Mouse (Mus musculus) liver, embryonic 12.5 days (tissue): ENCODE results near the gene Cep128. TPM values are rescaled to one million over a fixed set of nuclear protein-coding genes. Genes with fewer than 3 reads are reported as not detected.

Experiments
- ATAC-seq: fragments of 200-750 bp; cut with Nextera tagmentation; 2 replicates; pipeline ENCODE4 v1.8.0; 2017; ENCODE audit warnings: moderate number of reproducible peaks, mild to moderate bottlenecking, moderate library complexity
- H3K27ac ChIP-seq: fragments of 300-500 bp; sonication (generic); 2 replicates; pipeline ENCODE4 v1.5.1; 2016; ENCODE audit warnings: mild to moderate bottlenecking
- H3K27me3 ChIP-seq: fragments of 300-500 bp; sonication (generic); replicated peaks from 2 replicates; pipeline ENCODE4 v1.6.1; 2016; ENCODE audit warnings: mild to moderate bottlenecking, moderate library complexity
- H3K36me3 ChIP-seq: fragments of 300-500 bp; sonication (generic); 2 replicates; pipeline ENCODE4 v1.6.1; 2016; ENCODE audit warnings: mild to moderate bottlenecking, moderate library complexity
- H3K4me1 ChIP-seq: fragments of 300-500 bp; sonication (generic); 2 replicates; pipeline ENCODE4 v1.6.1; 2016
- H3K4me2 ChIP-seq: fragments of 300-500 bp; sonication (generic); 2 replicates; pipeline ENCODE4 v1.6.1; 2016; ENCODE audit warnings: mild to moderate bottlenecking, moderate library complexity
- H3K4me3 ChIP-seq: fragments of 300-500 bp; sonication (generic); 2 replicates; pipeline ENCODE4 v1.5.1; 2016; ENCODE audit warnings: mild to moderate bottlenecking, moderate library complexity
- H3K9ac ChIP-seq: fragments of 300-500 bp; sonication (generic); 2 replicates; pipeline ENCODE4 v1.6.1; 2016; ENCODE audit warnings: mild to moderate bottlenecking, moderate library complexity
- H3K9me3 ChIP-seq: fragments of 300-500 bp; sonication (generic); replicated peaks from 2 replicates; pipeline ENCODE4 v1.6.1; 2016; ENCODE audit warnings: mild to moderate bottlenecking, moderate library complexity
- WGBS: fragments of 180-500 bp; shearing (Covaris S2); methylation state at CpG from one replicate; pipeline ENCODE4 v1.1.7; 2016; ENCODE audit not compliant: insufficient replicate concordance; 5-methylcytosine and 5-hydroxymethylcytosine counted together
- polyA plus RNA-seq: library from polyadenylated mRNA; unstranded; fragments of >200 nt; fragmentation: Nextera tagmentation; extraction: Ambion mirVana; gene quantifications from 2 replicates; pipeline ENCODE4 v1.2.1, GENCODE M21; 2016

Gene Cep128
- polyA plus RNA-seq, 1 experiment from 2014 or later: 13.8 TPM

- H3K4me1 ChIP-seq: no peaks in the 10 kb centered on the region
- H3K36me3 ChIP-seq: no peaks in the 10 kb centered on the region
- no peaks in the 10 kb centered on the region for H3K9me3 ChIP-seq
- no peak overlapping the region for H3K27ac ChIP-seq
- no peaks in the 10 kb centered on the region for H3K27me3 ChIP-seq
- H3K4me3 ChIP-seq: no peak overlapping the region
- no peak for ATAC-seq
- H3K4me2 ChIP-seq: no peak overlapping the region
- no peak overlapping the region for H3K9ac ChIP-seq
- 85% methylated on average over 5 of the region's 5 CpGs for WGBS
Measured at GRCm38 (mm10) chr12:91075600-91075999, 308.6 kb downstream of the Cep128 start.

GRCm38 (mm10) chr12:91070551-91071045 is 313.6 kb downstream of the Cep128 start:
- H3K4me2 ChIP-seq: no peak overlapping the region
- no peaks in the 10 kb centered on the region for H3K9me3 ChIP-seq
- WGBS: 85% methylated on average over 2 of the region's 2 CpGs
- H3K36me3 ChIP-seq: no peaks in the 10 kb centered on the region
- ATAC-seq: no peak
- H3K4me3 ChIP-seq: no peak overlapping the region
- no peaks in the 10 kb centered on the region for H3K4me1 ChIP-seq
- no peak overlapping the region for H3K9ac ChIP-seq
- H3K27me3 ChIP-seq: no peaks in the 10 kb centered on the region
- H3K27ac ChIP-seq: no peak overlapping the region

GRCm38 (mm10) chr12:91067083-91067441 is 317.1 kb downstream of the Cep128 start:
- H3K9ac ChIP-seq: no peak overlapping the region
- no peaks in the 10 kb centered on the region for H3K27me3 ChIP-seq
- no peak for ATAC-seq
- no peak overlapping the region for H3K27ac ChIP-seq
- WGBS: 89% methylated on average over 2 of the region's 2 CpGs
- H3K4me1 ChIP-seq: no peaks in the 10 kb centered on the region
- H3K9me3 ChIP-seq: no peaks in the 10 kb centered on the region
- no peaks in the 10 kb centered on the region for H3K36me3 ChIP-seq
- H3K4me2 ChIP-seq: no peak overlapping the region
- no peak overlapping the region for H3K4me3 ChIP-seq

- Histone ChIP-seq H3K36me3 (no peaks in the 10 kb centered on the region), H3K27ac (no peak overlapping the region), H3K9me3 (no peaks in the 10 kb centered on the region), H3K4me1 (no peaks in the 10 kb centered on the region), H3K4me3 (no peak overlapping the region), H3K9ac (no peak overlapping the region), H3K27me3 (no peaks in the 10 kb centered on the region), H3K4me2 (no peak overlapping the region)
- 77% methylated on average over 5 of the region's 5 CpGs for WGBS
- no peak for ATAC-seq
Measured at GRCm38 (mm10) chr12:91066286-91067082, 317.7 kb downstream of the Cep128 start.

GRCm38 (mm10) chr12:91065423-91065822 is 318.8 kb downstream of the Cep128 start:
- 72% methylated on average over 3 of the region's 3 CpGs for WGBS
- no peaks in the 10 kb centered on the region for H3K27me3 ChIP-seq
- no peak overlapping the region for H3K4me3 ChIP-seq
- no peak overlapping the region for H3K27ac ChIP-seq
- no peak overlapping the region for H3K9ac ChIP-seq
- H3K36me3 ChIP-seq: no peaks in the 10 kb centered on the region
- H3K9me3 ChIP-seq: no peaks in the 10 kb centered on the region
- H3K4me2 ChIP-seq: no peak overlapping the region
- no peak for ATAC-seq
- no peaks in the 10 kb centered on the region for H3K4me1 ChIP-seq

- Histone ChIP-seq H3K27me3 (no peaks in the 10 kb centered on the region), H3K9me3 (no peaks in the 10 kb centered on the region), H3K27ac (no peak overlapping the region), H3K4me2 (no peak overlapping the region), H3K36me3 (no peaks in the 10 kb centered on the region), H3K4me3 (no peak overlapping the region), H3K4me1 (no peaks in the 10 kb centered on the region), H3K9ac (no peak overlapping the region)
- ATAC-seq: no peak
Measured at GRCm38 (mm10) chr12:91064368-91064999, 319.7 kb downstream of the Cep128 start.

GRCm38 (mm10) chr12:91063337-91064015 is 320.7 kb downstream of the Cep128 start:
- Histone ChIP-seq H3K4me1 (no peaks in the 10 kb centered on the region), H3K4me3 (no peak overlapping the region), H3K36me3 (no peaks in the 10 kb centered on the region), H3K9me3 (no peaks in the 10 kb centered on the region), H3K9ac (no peak overlapping the region), H3K27me3 (no peaks in the 10 kb centered on the region), H3K4me2 (no peak overlapping the region), H3K27ac (no peak overlapping the region)
- 80% methylated on average over 4 of the region's 4 CpGs for WGBS
- ATAC-seq: no peak

- H3K4me2 ChIP-seq: no peak overlapping the region
- no peaks in the 10 kb centered on the region for H3K27me3 ChIP-seq
- H3K27ac ChIP-seq: no peak overlapping the region
- no peak for ATAC-seq
- H3K4me3 ChIP-seq: no peak overlapping the region
- no peaks in the 10 kb centered on the region for H3K36me3 ChIP-seq
- H3K9ac ChIP-seq: no peak overlapping the region
- 90% methylated on average over 4 of the region's 4 CpGs for WGBS
- H3K4me1 ChIP-seq: no peaks in the 10 kb centered on the region
- H3K9me3 ChIP-seq: no peaks in the 10 kb centered on the region
Measured at GRCm38 (mm10) chr12:91062681-91063080, 321.5 kb downstream of the Cep128 start.

GRCm38 (mm10) chr12:91059704-91060318 is 324.4 kb downstream of the Cep128 start:
- Histone ChIP-seq H3K27ac (no peak overlapping the region), H3K4me1 (no peaks in the 10 kb centered on the region)
- 86% methylated on average over 12 of the region's 12 CpGs for WGBS

GRCm38 (mm10) chr12:91056885-91057284 is 327.3 kb downstream of the Cep128 start:
- WGBS: 86% methylated on average over 10 of the region's 10 CpGs
- H3K9me3 ChIP-seq: no peaks in the 10 kb centered on the region
- H3K4me2 ChIP-seq: no peak overlapping the region
- ATAC-seq: no peak
- H3K9ac ChIP-seq: no peak overlapping the region
- H3K27ac ChIP-seq: no peak overlapping the region
- no peaks in the 10 kb centered on the region for H3K36me3 ChIP-seq
- no peaks in the 10 kb centered on the region for H3K27me3 ChIP-seq
- no peak overlapping the region for H3K4me3 ChIP-seq
- H3K4me1 ChIP-seq: no peaks in the 10 kb centered on the region

More at GRCm38 (mm10) chr12:91059704-91060318, 324.4 kb downstream of the Cep128 start:
- Histone ChIP-seq H3K36me3 (no peaks in the 10 kb centered on the region), H3K4me2 (no peak overlapping the region), H3K9me3 (no peaks in the 10 kb centered on the region), H3K9ac (no peak overlapping the region), H3K4me3 (no peak overlapping the region), H3K27me3 (no peaks in the 10 kb centered on the region)
- ATAC-seq: no peak

- Histone ChIP-seq H3K4me1 (no peaks in the 10 kb centered on the region), H3K4me3 (no peak overlapping the region), H3K9ac (no peak overlapping the region), H3K36me3 (no peaks in the 10 kb centered on the region), H3K4me2 (no peak overlapping the region), H3K27me3 (no peaks in the 10 kb centered on the region), H3K9me3 (no peaks in the 10 kb centered on the region), H3K27ac (no peak overlapping the region)
- WGBS: 77% methylated on average over 3 of the region's 3 CpGs
- ATAC-seq: no peak
Measured at GRCm38 (mm10) chr12:91052301-91052700, 331.9 kb downstream of the Cep128 start.
